Mouse (Mus musculus) liver, embryonic 16.5 days (tissue): ENCODE results near the gene Shisa3. TPM values are rescaled to one million over a fixed set of nuclear protein-coding genes. Genes with fewer than 3 reads are reported as not detected.

ENCODE experiments used
- ATAC-seq: fragments of 200-750 bp; cut with Nextera tagmentation; 2 replicates; pipeline ENCODE4 v1.8.0; 2017; ENCODE audit warnings: low read depth, mild to moderate bottlenecking, moderate number of reproducible peaks, moderate library complexity
- H3K27ac ChIP-seq: fragments of 300-500 bp; sonication (generic); 2 replicates; pipeline ENCODE4 v1.5.1; 2014; ENCODE audit warnings: mild to moderate bottlenecking, low read length
- H3K27me3 ChIP-seq: fragments of 300-500 bp; sonication (generic); 2 replicates; pipeline ENCODE4 v1.6.1; 2014; ENCODE audit warnings: low read depth, low read length, mixed read lengths; ENCODE audit not compliant: control insufficient read depth, insufficient read depth
- H3K36me3 ChIP-seq: fragments of 300-500 bp; sonication (generic); 2 replicates; pipeline ENCODE4 v1.6.1; 2014; ENCODE audit warnings: mild to moderate bottlenecking; ENCODE audit not compliant: control insufficient read depth, insufficient read depth
- H3K4me1 ChIP-seq: fragments of 300-500 bp; sonication (generic); 2 replicates; pipeline ENCODE4 v1.6.1; 2014; ENCODE audit warnings: low read depth, low read length, mixed read lengths; ENCODE audit not compliant: control insufficient read depth
- H3K4me2 ChIP-seq: fragments of 300-500 bp; sonication (generic); 2 replicates; pipeline ENCODE4 v1.6.1; 2014; ENCODE audit warnings: low read depth, low read length, mixed read lengths
- H3K4me3 ChIP-seq: fragments of 300-500 bp; sonication (generic); 2 replicates; pipeline ENCODE4 v1.5.1; 2014; ENCODE audit warnings: low read depth, mild to moderate bottlenecking, low read length
- H3K9ac ChIP-seq: fragments of 300-500 bp; sonication (generic); 2 replicates; pipeline ENCODE4 v1.6.1; 2014; ENCODE audit warnings: low read depth, low read length
- H3K9me3 ChIP-seq: fragments of 300-500 bp; sonication (generic); replicated peaks from 2 replicates; pipeline ENCODE4 v1.6.1; 2016; ENCODE audit warnings: low read length; ENCODE audit not compliant: control insufficient read depth
- WGBS: fragments of 180-500 bp; shearing (Covaris S2); extraction: QIAGEN DNeasy Blood & Tissue Kit; methylation state at CpG from one replicate; pipeline ENCODE4 v1.1.7; 2014; ENCODE audit not compliant: insufficient replicate concordance; 5-methylcytosine and 5-hydroxymethylcytosine counted together
- microRNA-seq: library from miRNA; unstranded; fragments of <30 nt; microRNA quantifications from one replicate; pipeline ENCODE4, GENCODE M21; 2016
- polyA plus RNA-seq: library from polyadenylated mRNA; unstranded; fragments of >200 nt; fragmentation: Nextera tagmentation; extraction: Ambion mirVana; gene quantifications from 2 replicates; pipeline ENCODE4 v1.2.1, GENCODE M21; 2015

The Shisa3 gene
- polyA plus RNA-seq, 1 experiment from 2014 or later: 0.47 TPM

DNA sequence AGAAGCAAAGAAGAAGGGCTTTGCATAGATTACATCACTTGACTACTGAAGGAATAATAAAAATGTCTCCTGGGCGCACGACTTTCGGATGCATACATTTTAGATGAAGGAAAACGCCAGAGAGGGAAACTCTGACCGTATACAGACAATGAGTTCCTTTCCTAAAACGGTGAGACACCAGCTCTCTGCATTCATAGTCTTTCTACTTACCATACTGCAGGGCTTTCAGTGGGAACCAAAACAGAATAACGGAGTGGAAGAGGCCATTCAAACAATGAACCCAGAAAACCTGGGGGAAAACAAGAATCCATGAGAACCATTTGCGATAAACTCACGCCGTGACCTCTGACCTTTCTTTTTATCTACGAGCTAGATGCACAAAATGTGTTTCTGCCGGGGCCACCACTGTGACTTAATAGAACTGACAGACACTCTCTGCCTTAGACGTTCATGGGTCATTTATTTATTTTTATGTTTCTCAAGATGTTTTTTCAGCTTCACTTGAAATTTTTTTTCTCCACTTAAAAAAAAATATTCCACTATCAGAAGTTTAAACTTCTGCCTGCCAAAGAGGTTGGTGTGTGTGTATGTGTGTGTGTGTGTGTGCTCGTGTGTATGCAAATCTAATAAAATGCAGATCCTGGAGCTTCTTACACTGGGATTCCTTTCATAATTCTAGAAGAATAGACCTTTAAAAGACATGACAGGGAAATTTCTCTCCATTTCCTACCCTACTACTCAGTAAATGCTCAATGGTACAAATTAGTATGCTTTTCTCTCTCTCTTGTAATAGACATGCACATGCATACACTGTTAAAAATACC lies 48.2 kb downstream of the Shisa3 start:
- H3K9ac ChIP-seq: no peak overlapping the region
- WGBS: 83% methylated on average over 14 of the region's 14 CpGs
- no peak overlapping the region for H3K4me3 ChIP-seq
- H3K27me3 ChIP-seq: no peaks in the 10 kb centered on the region
- no peak for ATAC-seq
- H3K36me3 ChIP-seq: peaks cover 23% of the 10 kb centered on the region
- no peak overlapping the region for H3K4me2 ChIP-seq
- H3K27ac ChIP-seq: no peak overlapping the region
- H3K9me3 ChIP-seq: no peaks in the 10 kb centered on the region
- H3K4me1 ChIP-seq: no peaks in the 10 kb centered on the region

DNA sequence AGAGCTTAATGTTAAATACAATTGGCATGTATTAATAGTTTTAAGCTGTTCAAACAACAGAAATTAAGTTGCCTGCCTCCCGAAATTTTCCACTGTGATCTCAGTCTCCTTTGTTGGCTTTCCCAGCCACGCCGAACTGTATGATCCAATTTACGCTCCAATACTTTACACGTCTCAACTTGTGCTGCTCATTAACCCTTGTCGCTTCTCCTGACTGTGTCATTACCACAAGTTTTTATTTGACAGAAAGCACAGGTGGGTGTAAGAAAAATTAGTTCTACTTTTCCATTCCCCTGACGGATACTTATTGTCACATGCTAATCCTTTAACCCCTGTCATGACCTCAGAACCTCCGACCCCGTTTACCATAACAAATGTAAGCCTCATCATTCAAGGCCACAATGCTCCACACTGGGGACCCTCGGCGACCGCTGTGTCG lies 49.2 kb downstream of the Shisa3 start:
- no peak overlapping the region for H3K4me2 ChIP-seq
- 87% methylated on average over 13 of the region's 13 CpGs for WGBS
- peaks cover 17% of the 10 kb centered on the region for H3K36me3 ChIP-seq
- H3K4me1 ChIP-seq: no peaks in the 10 kb centered on the region
- no peak overlapping the region for H3K4me3 ChIP-seq
- H3K27me3 ChIP-seq: no peaks in the 10 kb centered on the region
- H3K9me3 ChIP-seq: no peaks in the 10 kb centered on the region
- no peak overlapping the region for H3K27ac ChIP-seq
- no peak overlapping the region for H3K9ac ChIP-seq
- no peak for ATAC-seq

DNA sequence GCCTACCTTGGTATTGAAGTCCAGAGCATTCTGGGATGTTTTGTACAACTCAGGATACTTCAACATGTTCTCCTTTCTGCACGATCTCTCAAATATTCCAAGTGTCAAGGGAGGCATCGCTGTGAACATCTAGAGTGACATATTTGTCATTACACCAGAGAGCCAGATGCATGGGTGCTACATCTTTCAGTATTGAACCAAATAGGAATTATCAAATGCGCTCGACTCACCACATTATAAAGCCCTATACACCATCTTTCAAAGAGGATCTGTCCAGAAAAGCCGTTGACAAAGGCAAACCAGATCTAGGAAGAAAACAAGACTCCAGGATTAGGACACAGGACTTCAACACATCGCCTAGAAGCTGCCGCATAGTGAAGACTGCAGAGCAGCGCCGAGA lies 52.2 kb downstream of the Shisa3 start:
- Histone ChIP-seq H3K27ac (no peak overlapping the region), H3K27me3 (no peaks in the 10 kb centered on the region), H3K9me3 (no peaks in the 10 kb centered on the region), H3K4me2 (no peak overlapping the region), H3K4me3 (no peak overlapping the region), H3K4me1 (no peaks in the 10 kb centered on the region), H3K36me3 (peaks cover 14% of the 10 kb centered on the region), H3K9ac (no peak overlapping the region)
- ATAC-seq: no peak
- WGBS: 90% methylated on average over 9 of the region's 9 CpGs

DNA sequence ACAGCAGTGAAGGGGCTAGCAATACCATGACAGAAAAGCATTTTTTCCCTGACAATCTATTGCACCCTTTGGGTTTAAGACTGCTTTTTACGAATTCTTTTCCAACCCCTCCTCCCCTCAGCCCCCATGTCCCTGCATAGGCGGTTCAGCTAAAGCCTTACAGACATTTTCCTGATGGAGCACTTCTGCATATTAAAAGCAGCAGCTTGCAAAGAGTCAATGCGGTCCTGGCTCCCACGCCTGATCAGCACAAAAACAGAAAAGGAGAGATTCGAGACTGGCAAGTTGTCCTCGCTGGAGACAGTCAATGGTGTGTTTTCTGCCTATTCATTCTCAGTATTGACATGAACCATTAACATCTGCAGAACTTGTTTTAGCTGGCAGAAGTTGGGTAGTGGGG lies 55.0 kb downstream of the Shisa3 start:
- no peak overlapping the region for H3K27ac ChIP-seq

DNA sequence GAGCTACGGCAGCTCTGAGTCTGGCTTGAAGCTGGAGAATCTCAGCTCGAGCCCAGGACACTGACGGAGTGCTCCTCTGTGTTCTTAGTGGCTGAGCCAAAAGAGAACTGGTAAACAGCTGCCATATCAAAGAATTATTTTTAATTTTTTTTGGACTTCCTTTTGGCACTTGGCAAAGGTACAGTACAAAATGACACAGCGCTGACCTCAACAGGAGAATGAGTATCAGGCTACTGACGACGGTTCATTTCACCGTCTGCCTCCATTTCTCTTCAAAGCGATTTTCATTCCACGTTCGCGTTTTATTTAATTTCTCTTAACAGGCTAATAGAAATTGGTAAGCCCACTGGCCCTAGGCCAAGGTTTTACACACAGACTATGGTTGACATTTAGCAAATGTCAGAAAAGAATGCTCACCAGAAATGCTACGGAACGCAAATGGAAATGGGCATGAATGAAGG lies 61.8 kb downstream of the Shisa3 start:
- Histone ChIP-seq H3K27me3 (no peaks in the 10 kb centered on the region), H3K9me3 (no peaks in the 10 kb centered on the region), H3K4me1 (no peaks in the 10 kb centered on the region), H3K9ac (no peak overlapping the region), H3K27ac (no peak overlapping the region), H3K4me3 (no peak overlapping the region), H3K36me3 (peaks cover 13% of the 10 kb centered on the region), H3K4me2 (no peak overlapping the region)
- ATAC-seq: no peak
- 89% methylated on average over 13 of the region's 13 CpGs for WGBS

More for the DNA sequence above, 55.0 kb downstream of the Shisa3 start:
- Histone ChIP-seq H3K4me1 (no peaks in the 10 kb centered on the region), H3K4me2 (no peak overlapping the region), H3K9ac (no peak overlapping the region), H3K36me3 (peaks cover 18% of the 10 kb centered on the region), H3K27me3 (no peaks in the 10 kb centered on the region), H3K4me3 (no peak overlapping the region), H3K9me3 (no peaks in the 10 kb centered on the region)
- no peak for ATAC-seq
- WGBS: 77% methylated on average over 6 of the region's 6 CpGs

DNA sequence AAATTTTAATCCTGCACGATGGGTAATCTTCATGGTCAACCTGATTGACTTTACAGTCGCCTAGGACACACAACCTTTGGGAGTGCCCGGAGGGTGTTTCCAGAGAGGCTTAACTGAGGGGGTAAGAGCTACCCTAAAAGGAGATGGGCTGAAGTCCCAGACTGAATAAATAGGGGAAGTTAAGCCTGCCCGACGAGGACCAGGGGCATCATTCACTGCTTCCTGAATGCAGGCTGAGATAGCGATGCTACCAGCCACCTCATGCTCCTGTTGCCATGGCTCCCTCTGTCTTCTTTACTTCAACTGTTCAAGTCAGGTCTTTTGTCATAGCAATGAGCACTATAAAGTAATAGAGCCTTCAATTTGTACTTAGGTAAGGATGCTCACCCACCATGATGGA lies 62.5 kb downstream of the Shisa3 start:
- H3K4me3 ChIP-seq: no peak overlapping the region
- H3K36me3 ChIP-seq: peaks cover 10% of the 10 kb centered on the region
- ATAC-seq: no peak
- H3K9ac ChIP-seq: no peak overlapping the region
- no peaks in the 10 kb centered on the region for H3K4me1 ChIP-seq
- no peak overlapping the region for H3K4me2 ChIP-seq
- H3K27me3 ChIP-seq: no peaks in the 10 kb centered on the region
- H3K27ac ChIP-seq: no peak overlapping the region
- WGBS: 56% methylated on average over 6 of the region's 6 CpGs
- no peaks in the 10 kb centered on the region for H3K9me3 ChIP-seq

- Histone ChIP-seq H3K27me3 (no peaks in the 10 kb centered on the region), H3K4me1 (no peaks in the 10 kb centered on the region), H3K4me2 (no peak overlapping the region), H3K27ac (no peak overlapping the region), H3K9ac (no peak overlapping the region), H3K4me3 (no peak overlapping the region), H3K9me3 (no peaks in the 10 kb centered on the region), H3K36me3 (no peaks in the 10 kb centered on the region; the same call in 1 of the 2 replicates)
- WGBS: 81% methylated on average over 4 of the region's 4 CpGs
- ATAC-seq: no peak
These were observed 65.3 kb downstream of the Shisa3 start for GRCm38 (mm10) chr5:67673008-67673407.

Small RNA genes lying within 50 kb of the gene (microRNA-seq; reads per million reads assigned to microRNA genes)
- gene Gm23617: not detected

Other genes with a start within 250 kb of the Shisa3 start
- 0.38 and 0.55 TPM in 2 replicates for gene Bend4, start 179.6 kb upstream of the Shisa3 start, polyA plus RNA-seq
- gene Atp8a1, start 239.6 kb downstream of the Shisa3 start, polyA plus RNA-seq: 40.9 and 48.4 TPM in 2 replicates